Mouse (Mus musculus) cerebellum, postnatal 25 days (tissue): Measurements from ENCODE around the gene Wnt3.
A peak's percentile ranks its signal among the peaks of the same experiment; 100 is the strongest.
"Not testable (repeated sequence)": the region's sequence is repeated elsewhere in the genome, so short reads cannot be mapped to it uniquely, and the experiment has no call there.

ENCODE experiments used
- DNase-seq, 2 experiments: peaks; one replicate each; pipeline ENCODE4 v3.0.0; 2021; ENCODE audit warnings: mixed read lengths in 2 of 2

Gene Wnt3

DNA sequence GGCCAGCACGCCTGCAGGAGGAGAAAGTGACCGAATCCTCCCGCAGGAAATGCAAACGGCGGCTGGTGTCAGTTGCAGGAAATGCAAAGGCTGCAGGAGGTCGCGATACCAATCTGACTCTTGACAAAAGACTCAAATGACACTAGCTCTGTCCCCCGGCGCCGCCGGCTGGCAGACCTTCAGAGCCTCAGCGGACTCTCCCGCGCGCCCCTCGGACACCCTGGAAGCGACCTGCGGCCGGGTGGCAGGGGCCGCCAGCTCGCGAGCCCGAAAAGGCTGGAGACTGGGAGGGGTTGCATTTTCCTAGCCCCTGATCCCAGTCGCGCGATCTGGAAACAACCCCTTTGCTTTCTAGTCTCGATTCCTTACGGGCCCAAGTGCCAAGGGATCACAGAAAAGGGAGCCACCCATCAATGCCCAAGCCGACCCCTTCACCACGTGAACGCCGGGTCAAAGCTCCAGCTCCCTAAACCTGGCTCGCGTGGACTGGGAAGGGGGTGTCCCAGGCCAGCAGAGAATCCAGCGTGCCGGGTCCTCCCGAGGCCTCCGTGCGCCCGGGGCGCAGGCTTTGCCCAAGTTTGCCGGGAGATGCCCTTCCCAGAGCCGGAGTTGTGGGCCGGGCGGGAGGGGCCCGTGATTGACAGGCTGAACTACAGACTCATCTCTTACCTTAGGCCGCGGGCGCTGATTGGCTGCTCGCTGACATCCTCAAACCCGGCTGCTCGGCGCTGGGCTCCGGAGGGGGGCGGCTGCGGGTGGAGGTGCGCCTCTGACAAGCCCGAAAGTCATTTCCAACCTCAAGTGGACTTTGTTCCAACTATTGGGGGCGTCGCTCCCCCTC, at the start of gene Wnt3:
Gene Wnt3 (plus strand): TSS at position 764 of the 841 bp plus-strand sequence.
- DNase-seq, result peak; percentile 32 to 52

GRCm38 (mm10) chr11:103724331-103724771, 49.6 kb upstream of the Wnt3 start:
- DNase-seq, result peak in 1 of 2 experiments; percentile 33

GRCm38 (mm10) chr11:103729282-103729985, 44.5 kb upstream of the Wnt3 start:
- DNase-seq, result no peak

- no peak for DNase-seq
Observed at GRCm38 (mm10) chr11:103731594-103731993, 42.4 kb upstream of the Wnt3 start.

- no peak for DNase-seq
Observed at GRCm38 (mm10) chr11:103732306-103732705, 41.6 kb upstream of the Wnt3 start.

DNA sequence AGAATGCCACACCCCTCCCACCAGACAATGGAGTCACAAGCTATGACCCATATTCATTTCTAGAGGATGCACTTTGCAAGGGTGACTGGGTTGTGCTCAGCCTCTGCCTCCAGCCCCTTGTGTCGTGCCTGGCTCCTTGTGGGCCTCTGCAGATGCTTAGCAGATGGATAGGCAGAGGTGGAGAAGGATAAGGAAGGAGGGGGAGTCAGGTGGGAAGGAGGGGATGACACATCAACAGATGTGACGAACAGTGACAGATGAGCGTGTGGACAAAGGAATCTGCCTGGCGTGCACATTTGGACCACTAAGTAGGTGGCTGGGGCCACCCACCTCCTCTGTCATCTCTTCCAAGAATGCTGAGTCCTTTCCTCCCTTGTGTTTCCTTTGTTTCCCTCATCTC, 40.9 kb upstream of the Wnt3 start:
- DNase-seq, result no peak

- no peak for DNase-seq
Observed at GRCm38 (mm10) chr11:103733961-103734360, 40.0 kb upstream of the Wnt3 start.

GRCm38 (mm10) chr11:103734411-103735045, 39.4 kb upstream of the Wnt3 start:
- DNase-seq, result no peak

DNA sequence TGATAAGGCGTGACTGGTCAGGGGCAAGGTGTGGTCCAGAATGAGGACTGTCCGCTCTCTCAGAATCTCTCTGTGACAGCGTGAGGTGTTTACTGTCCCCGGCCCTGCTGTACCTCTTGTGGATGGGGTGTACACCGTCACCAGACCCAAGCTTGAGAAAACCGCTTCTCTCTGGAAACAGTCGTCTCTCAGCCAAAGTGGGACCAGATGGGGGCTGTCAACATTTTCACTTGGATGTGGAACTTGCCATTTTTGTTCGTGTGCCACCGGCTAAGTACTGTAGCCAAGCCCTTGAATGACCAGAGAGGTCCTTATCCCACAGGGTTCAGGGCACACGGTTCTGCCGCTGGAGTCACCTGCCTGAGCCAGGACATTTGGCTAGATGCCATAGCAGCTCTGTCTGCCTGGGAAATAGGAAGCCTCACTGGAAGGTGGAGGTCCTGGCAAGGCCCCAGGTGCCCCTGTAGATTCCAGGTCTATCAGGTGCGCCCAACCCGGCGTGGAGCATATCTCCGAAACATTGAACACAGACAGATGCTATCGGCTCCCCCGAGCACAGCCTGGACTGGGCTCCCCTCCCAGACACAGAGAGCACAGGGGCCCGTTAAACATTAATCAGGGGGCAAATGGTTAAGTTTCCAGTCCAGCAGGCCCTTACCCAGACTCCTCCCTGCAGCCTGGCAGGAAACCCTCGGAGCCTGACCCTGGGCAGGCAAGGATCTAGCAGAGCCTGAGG, 38.7 kb upstream of the Wnt3 start:
- peak; percentile 39 to 68 for DNase-seq

DNA sequence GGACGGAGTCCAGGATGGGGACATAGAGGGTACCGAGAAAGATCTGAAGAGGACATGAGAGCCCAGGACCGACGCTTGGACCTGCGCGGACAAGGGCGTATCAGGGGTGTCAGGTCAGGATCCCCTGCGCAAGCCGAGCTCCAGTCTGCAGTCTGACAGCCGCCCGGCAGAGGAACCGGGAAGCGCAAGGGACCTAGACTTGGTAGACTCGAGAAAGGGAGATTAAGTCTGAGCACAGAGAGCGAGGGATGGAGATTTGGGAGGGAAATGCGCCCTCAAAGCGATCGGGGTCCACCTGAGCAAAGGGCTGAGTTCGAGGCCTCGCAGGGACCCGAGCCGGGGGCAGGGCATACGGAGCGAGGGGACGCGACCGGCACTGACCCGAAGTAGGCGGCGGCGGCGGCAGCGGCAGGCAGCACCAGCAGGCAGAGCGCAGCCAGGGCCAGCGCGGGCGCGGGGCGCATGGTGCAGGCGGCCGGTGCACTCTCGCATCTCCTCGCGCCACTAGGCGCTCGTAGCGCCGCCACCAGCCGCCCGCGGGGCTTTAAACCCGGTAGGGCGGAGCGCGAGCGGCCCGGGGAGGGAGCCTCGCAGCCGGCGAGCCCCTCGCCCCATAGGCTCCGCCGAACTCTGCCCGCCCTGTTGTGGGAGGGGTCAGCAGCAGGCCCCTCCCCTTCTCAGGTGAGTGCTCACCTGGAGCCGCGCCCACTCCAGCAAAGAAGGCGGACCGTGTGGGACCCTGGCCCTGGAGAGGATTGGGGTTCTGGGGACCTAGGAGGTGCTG, 24.5 kb upstream of the Wnt3 start, which contains the start of gene Wnt9b:
Gene Wnt9b (minus strand): TSS at position 516 of the 784 bp plus-strand sequence.
- DNase-seq, result peak; percentile 47 to 55

DNA sequence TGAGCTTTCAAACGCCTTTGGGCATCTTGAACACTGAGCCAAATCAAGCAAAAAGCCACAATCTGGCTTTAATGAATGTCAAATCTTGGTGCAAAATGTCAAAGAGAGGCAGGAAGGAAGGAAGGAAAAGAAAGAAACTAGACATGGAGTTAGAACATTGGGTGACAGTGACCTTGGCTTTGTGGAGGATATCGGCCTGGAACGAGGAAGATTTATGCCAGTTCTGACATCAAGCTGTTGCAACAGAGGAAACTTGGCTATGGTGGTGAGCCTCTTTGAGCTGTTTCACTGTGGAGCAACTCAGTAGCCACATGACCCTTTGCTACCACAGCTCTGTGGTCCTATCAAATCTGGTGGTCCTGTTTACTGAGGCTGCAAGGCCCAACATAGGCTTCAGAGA, 23.3 kb upstream of the Wnt3 start:
- no peak for DNase-seq

- DNase-seq, result peak in 1 of 2 experiments; percentile 41
Observed at GRCm38 (mm10) chr11:103758054-103758453, 15.9 kb upstream of the Wnt3 start.

- DNase-seq, result peak; percentile 70 to 84
Observed at GRCm38 (mm10) chr11:103758706-103759105, 15.2 kb upstream of the Wnt3 start.

- no peak for DNase-seq
Observed at GRCm38 (mm10) chr11:103760101-103760500, 13.8 kb upstream of the Wnt3 start.

GRCm38 (mm10) chr11:103760891-103761290, 13.1 kb upstream of the Wnt3 start:
- not testable (repeated sequence) for DNase-seq

DNA sequence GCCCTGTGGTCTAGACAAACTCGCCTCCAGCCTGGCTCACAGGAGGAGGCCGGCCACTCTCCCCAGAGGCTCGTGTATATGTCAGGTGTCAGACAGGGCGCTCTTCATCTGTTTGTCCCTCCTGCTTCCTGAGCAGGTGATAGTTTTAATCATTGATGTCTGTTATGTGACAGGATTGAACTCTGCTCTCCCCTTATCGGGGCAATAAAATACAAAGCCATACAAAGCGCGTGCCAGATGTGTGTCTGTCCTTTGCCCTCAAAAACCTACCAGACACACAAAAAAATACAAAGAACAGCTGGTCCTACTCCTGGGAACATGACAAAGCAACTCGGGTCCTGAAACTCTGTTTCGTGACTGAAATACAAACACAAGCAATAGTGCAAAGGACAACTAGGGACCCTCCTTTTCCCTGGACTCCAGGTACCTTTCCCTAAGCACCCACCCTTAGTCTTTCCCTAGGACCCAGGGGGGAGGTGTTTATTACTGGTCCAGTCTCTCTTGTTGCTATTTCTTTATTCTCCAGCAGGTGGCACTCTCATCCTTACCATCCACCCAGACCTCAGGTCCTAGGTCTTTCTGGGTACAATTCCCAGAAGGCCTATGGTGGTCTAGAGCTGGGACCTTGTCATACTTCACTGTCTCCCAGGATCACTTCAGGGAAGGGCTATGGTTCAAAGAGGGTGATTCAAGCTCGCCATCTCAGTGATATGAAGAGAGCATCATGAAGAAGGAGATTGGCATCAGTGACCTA, 10.4 kb upstream of the Wnt3 start:
- peak; percentile 48 to 63 for DNase-seq

DNA sequence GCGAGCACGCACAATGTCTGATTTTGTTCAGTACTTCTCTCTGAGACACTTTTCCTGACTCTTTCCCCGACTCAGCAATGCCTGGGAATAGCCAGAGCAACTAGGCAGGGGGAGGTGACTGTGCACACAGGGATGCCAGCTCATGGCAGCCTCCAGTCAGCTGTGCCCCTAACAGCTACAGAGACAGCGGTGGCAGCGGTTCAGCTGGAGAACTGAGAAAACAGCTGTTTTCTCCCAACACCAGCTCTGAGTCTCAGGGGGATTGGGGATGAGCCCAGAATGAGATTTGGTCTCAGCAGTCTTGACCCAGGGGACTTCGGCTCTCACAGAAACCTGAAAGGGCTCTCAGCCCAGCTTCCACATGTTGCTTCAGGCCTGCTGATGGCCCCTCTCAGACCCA, 9.3 kb upstream of the Wnt3 start:
- DNase-seq, result no peak

- no peak for DNase-seq
Observed at GRCm38 (mm10) chr11:103765556-103766011, 8.4 kb upstream of the Wnt3 start.

GRCm38 (mm10) chr11:103771160-103771817, 2.7 kb upstream of the Wnt3 start:
- DNase-seq, result no peak
